Mouse (Mus musculus) T-cell, adult 2 months (primary cell): ENCODE measurements at regions not wholly inside any gene's neighbourhood (a gene's known extent, or its start where the extent isn't known, plus 50 kb on each side); places are given as distances from the start of the nearest gene placed in this dataset.

Experiments
- DNase-seq: peaks from one replicate; pipeline ENCODE4 v3.0.0; 2022; ENCODE audit warnings: low spot score

GRCm38 (mm10) chr10:17518423-17519175 lies 204.4 kb upstream of the Cited2 start:
- DNase-seq = no peak

- DNase-seq = no peak
These were observed 200.9 kb upstream of the Cited2 start for GRCm38 (mm10) chr10:17522026-17522541.

- DNase-seq = no peak
These were observed 199.3 kb upstream of the Cited2 start for GRCm38 (mm10) chr10:17523558-17524328.

GRCm38 (mm10) chr10:17527151-17527737 lies 195.8 kb upstream of the Cited2 start:
- DNase-seq = no peak

GRCm38 (mm10) chr10:17528116-17528515 lies 194.9 kb upstream of the Cited2 start:
- no peak for DNase-seq

GRCm38 (mm10) chr10:17528846-17529245 lies 194.2 kb upstream of the Cited2 start:
- DNase-seq = no peak

- DNase-seq = no peak
These were observed 193.0 kb upstream of the Cited2 start for GRCm38 (mm10) chr10:17529851-17530509.

GRCm38 (mm10) chr10:17531021-17531420 lies 192.0 kb upstream of the Cited2 start:
- DNase-seq = no peak

GRCm38 (mm10) chr10:17538944-17539533 lies 184.0 kb upstream of the Cited2 start:
- DNase-seq = no peak

GRCm38 (mm10) chr10:17540404-17541375 lies 182.3 kb upstream of the Cited2 start:
- DNase-seq = no peak

- no peak for DNase-seq
These were observed 180.7 kb upstream of the Cited2 start for GRCm38 (mm10) chr10:17542104-17542846.

- no peak for DNase-seq
These were observed 180.1 kb upstream of the Cited2 start for GRCm38 (mm10) chr10:17542847-17543421.

GRCm38 (mm10) chr10:17545291-17545690 lies 177.7 kb upstream of the Cited2 start:
- DNase-seq = no peak

- DNase-seq = no peak
These were observed 175.0 kb upstream of the Cited2 start for GRCm38 (mm10) chr10:17547986-17548385.

- DNase-seq = no peak
These were observed 174.1 kb upstream of the Cited2 start for GRCm38 (mm10) chr10:17548629-17549580.

GRCm38 (mm10) chr10:17549711-17550637 lies 173.0 kb upstream of the Cited2 start:
- DNase-seq = no peak

GRCm38 (mm10) chr10:17550638-17551013 lies 172.4 kb upstream of the Cited2 start:
- no peak for DNase-seq
